In the genomic region with DNA sequence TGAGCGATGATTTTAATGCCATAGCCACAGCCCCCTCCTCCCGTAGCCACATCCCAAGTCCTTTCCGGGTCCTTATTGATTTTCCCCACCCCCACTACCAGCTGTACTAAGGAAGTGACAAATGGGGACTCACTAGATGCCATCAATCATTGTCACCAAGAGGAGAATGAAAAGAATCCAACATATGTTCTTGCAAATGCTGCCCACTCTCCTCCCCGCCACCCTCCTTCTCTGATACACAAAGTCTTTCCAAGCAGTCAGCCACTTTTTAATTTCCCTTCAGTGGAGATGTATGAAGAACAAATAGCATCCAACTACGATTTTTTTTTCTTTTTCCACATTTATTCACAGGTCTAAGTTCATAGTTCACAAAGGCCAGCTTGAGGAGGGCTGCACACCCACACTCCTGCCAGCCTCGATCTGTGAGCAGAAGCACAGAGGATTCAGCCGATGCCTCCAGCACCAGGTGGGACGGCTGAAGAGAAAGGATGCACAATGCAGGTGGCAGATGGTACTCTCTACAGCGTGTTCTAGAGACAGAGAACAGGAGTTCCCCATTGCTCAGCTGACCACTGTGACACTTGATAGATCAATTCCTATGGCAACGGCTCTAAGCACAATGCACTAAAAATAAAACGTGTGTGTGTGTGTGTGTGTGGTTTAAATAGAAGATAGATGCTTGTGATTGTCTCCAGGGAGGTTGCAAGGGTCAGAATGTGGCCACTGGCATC, we compare ENCODE assay signal across 10 mouse cellular contexts.
DNase-seq lines count a peak whose midpoint lies in the region; ATAC-seq lines count a peak whose summit lies in the region.
"Had no signal": no experiment of that assay in that cellular context is flagged by ENCODE, and none has a peak within 500 bp of the region (broad histone marks: within the 10 kb centered on the region; RNA-seq: fewer than 3 reads in every experiment).

No protein-coding gene starts in this region.

- peak; percentile 44 for ATAC-seq in forebrain, embryonic 11.5 days (replicated peaks; ENCODE audit: low FRiP score)

- no peaks in the 10 kb centered on the region for H3K27me3 ChIP-seq in forebrain, embryonic 11.5 days (ENCODE audit: control insufficient read depth, insufficient read depth, low read length)

- no peak overlapping the region for H3K4me3 ChIP-seq in forebrain, embryonic 11.5 days (ENCODE audit: low read depth, low read length)
- H3K4me3 ChIP-seq: heart, embryonic 13.5 days had no signal

- H3K36me3 ChIP-seq in forebrain, embryonic 11.5 days (ENCODE audit: control insufficient read depth, insufficient read depth, low read length): no peaks in the 10 kb centered on the region
- H3K36me3 ChIP-seq: heart, embryonic 13.5 days had no signal

- H3K4me2 ChIP-seq in forebrain, embryonic 11.5 days (ENCODE audit: low read depth, low read length, severe bottlenecking): no peak overlapping the region
- H3K4me2 ChIP-seq: heart, embryonic 13.5 days had no signal

- H3K27ac ChIP-seq in forebrain, embryonic 11.5 days (ENCODE audit: low read depth, low read length): no peak overlapping the region
- H3K27ac ChIP-seq: heart, embryonic 13.5 days had no signal

- DNase-seq in retina, embryonic 14.5 days (ENCODE audit: low spot score): peak; percentile 38
- no peak for DNase-seq in retina, postnatal 1 day
- no peak for DNase-seq in forebrain, embryonic 11.5 days (ENCODE audit: low spot score)
- peak; percentile 56 to 82 for DNase-seq in layer of hippocampus, adult 18-20 months (ENCODE audit: low spot score in 2 of 2)
- no peak for DNase-seq in ovary, postnatal 14 days (ENCODE audit: low spot score)
- DNase-seq in gastrocnemius, postnatal 4 days (ENCODE audit: low spot score in 2 of 2): no peak
- no peak for DNase-seq in lung, adult 18-20 months
- no peak for DNase-seq in thymus, postnatal 10 days (ENCODE audit: low spot score in 2 of 2)
- DNase-seq: kidney, adult 18-20 months had no signal

- H3K9me3 ChIP-seq in forebrain, embryonic 11.5 days (ENCODE audit: control insufficient read depth, low read length): no peaks in the 10 kb centered on the region
- H3K9me3 ChIP-seq: heart, embryonic 13.5 days had no signal

- WGBS in forebrain, embryonic 11.5 days: 52% methylated on average over 11 of the region's 11 CpGs

- H3K4me1 ChIP-seq in forebrain, embryonic 11.5 days (replicated peaks; ENCODE audit: control insufficient read depth, insufficient read depth, low read length): peaks cover 3% of the 10 kb centered on the region; the same call in 1 of the 2 replicates

- H3K9ac ChIP-seq in forebrain, embryonic 11.5 days (ENCODE audit: low read length): no peak overlapping the region
- H3K9ac ChIP-seq: heart, embryonic 13.5 days had no signal

Comparison
In these comparisons a context has a peak if more than half of its experiments do, and no peak if none do; other contexts are left out.
1. DNase-seq: peak in retina, embryonic 14.5 days (single experiment) and layer of hippocampus, adult 18-20 months (2 of 2); none in retina, postnatal 1 day (single experiment), forebrain, embryonic 11.5 days (single experiment), ovary, postnatal 14 days (single experiment), gastrocnemius, postnatal 4 days (0 of 2), lung, adult 18-20 months (0 of 2) and thymus, postnatal 10 days (0 of 2).